Mouse (Mus musculus) thymus, postnatal 0 days (tissue): ENCODE data around the gene Abhd5. TPM values are rescaled to one million over a fixed set of nuclear protein-coding genes. Genes with fewer than 3 reads are reported as not detected.

Source experiments
- DNase-seq: peaks from one replicate; pipeline ENCODE4 v3.0.0-alpha.2; 2015; ENCODE audit warnings: low spot score
- polyA plus RNA-seq: library from polyadenylated mRNA; unstranded; fragments of >200 nt; fragmentation: Nextera tagmentation; extraction: Ambion mirVana; gene quantifications from 2 replicates; pipeline ENCODE4 v1.2.1, GENCODE M21; 2015

Gene Abhd5
- polyA plus RNA-seq, 1 experiment from 2014 or later: 10.5 TPM

GRCm38 (mm10) chr9:122346059-122346458, 5.3 kb upstream of the Abhd5 start:
- DNase-seq: no peak

- no peak for DNase-seq
Observed at GRCm38 (mm10) chr9:122347882-122348281, 3.5 kb upstream of the Abhd5 start.

GRCm38 (mm10) chr9:122349286-122349685, 2.1 kb upstream of the Abhd5 start:
- no peak for DNase-seq

GRCm38 (mm10) chr9:122350396-122351130, 845 bp upstream of the Abhd5 start:
- DNase-seq: no peak

GRCm38 (mm10) chr9:122352025-122352392, 601 bp downstream of the Abhd5 start:
- DNase-seq: no peak

GRCm38 (mm10) chr9:122352911-122353310, 1.5 kb downstream of the Abhd5 start:
- DNase-seq: no peak

- no peak for DNase-seq
Observed at GRCm38 (mm10) chr9:122354240-122354639, 2.8 kb downstream of the Abhd5 start.

- no peak for DNase-seq
Observed at GRCm38 (mm10) chr9:122357073-122357472, 5.7 kb downstream of the Abhd5 start.

- no peak for DNase-seq
Observed at GRCm38 (mm10) chr9:122357626-122358025, 6.2 kb downstream of the Abhd5 start.

- no peak for DNase-seq
Observed at GRCm38 (mm10) chr9:122364171-122364570, 12.8 kb downstream of the Abhd5 start.

GRCm38 (mm10) chr9:122370292-122370794, 18.9 kb downstream of the Abhd5 start:
- DNase-seq: no peak

GRCm38 (mm10) chr9:122372506-122372905, 21.1 kb downstream of the Abhd5 start:
- DNase-seq: no peak

- no peak for DNase-seq
Observed at GRCm38 (mm10) chr9:122372991-122373390, 21.6 kb downstream of the Abhd5 start.

GRCm38 (mm10) chr9:122378986-122379385, 27.6 kb downstream of the Abhd5 start:
- DNase-seq: no peak

- no peak for DNase-seq
Observed at GRCm38 (mm10) chr9:122380959-122381358, 29.6 kb downstream of the Abhd5 start.

GRCm38 (mm10) chr9:122382006-122382405, 30.6 kb downstream of the Abhd5 start:
- DNase-seq: no peak

GRCm38 (mm10) chr9:122386015-122386414, 34.6 kb downstream of the Abhd5 start:
- no peak for DNase-seq

- DNase-seq: no peak
Observed at GRCm38 (mm10) chr9:122389287-122389920, 38.0 kb downstream of the Abhd5 start.

GRCm38 (mm10) chr9:122395816-122396215, 44.4 kb downstream of the Abhd5 start:
- no peak for DNase-seq

- DNase-seq: no peak
Observed at GRCm38 (mm10) chr9:122397156-122397555, 45.7 kb downstream of the Abhd5 start.

GRCm38 (mm10) chr9:122398746-122399145, 47.3 kb downstream of the Abhd5 start:
- DNase-seq: peak; percentile 42

- no peak for DNase-seq
Observed at GRCm38 (mm10) chr9:122401239-122401638, 49.8 kb downstream of the Abhd5 start.
